Mouse (Mus musculus) cerebellum, adult (tissue): ENCODE measurements around the gene Mybpc2.

Experiments used
- ATAC-seq: cut with Nextera tagmentation; 2 replicates; pipeline ENCODE4 v1.9.2; 2017; ENCODE audit warnings: mild to moderate bottlenecking, moderate library complexity, mixed read lengths; ENCODE audit not compliant: insufficient number of reproducible peaks, low FRiP score, low TSS enrichment

Mybpc2 gene

GRCm38 (mm10) chr7:44547725-44548124 lies 23.3 kb upstream of the Mybpc2 start:
- ATAC-seq = no peak

GRCm38 (mm10) chr7:44547041-44547440 lies 22.6 kb upstream of the Mybpc2 start:
- ATAC-seq = no peak

GRCm38 (mm10) chr7:44546274-44546673 lies 21.8 kb upstream of the Mybpc2 start:
- no peak for ATAC-seq

GRCm38 (mm10) chr7:44543071-44543470 lies 18.6 kb upstream of the Mybpc2 start:
- no peak for ATAC-seq

GRCm38 (mm10) chr7:44542555-44542954 lies 18.1 kb upstream of the Mybpc2 start:
- no peak for ATAC-seq

- no peak for ATAC-seq
These were observed 14.5 kb upstream of the Mybpc2 start for GRCm38 (mm10) chr7:44538756-44539624.

- ATAC-seq = no peak
These were observed 13.0 kb upstream of the Mybpc2 start for GRCm38 (mm10) chr7:44537496-44537895.

- no peak for ATAC-seq
These were observed 12.6 kb upstream of the Mybpc2 start for GRCm38 (mm10) chr7:44537009-44537408.

- peak; percentile 50; the same call in 1 of the 2 replicates for ATAC-seq
These were observed 12.1 kb upstream of the Mybpc2 start for GRCm38 (mm10) chr7:44536590-44536968.

GRCm38 (mm10) chr7:44535657-44536589 lies 11.5 kb upstream of the Mybpc2 start:
- no peak for ATAC-seq

- ATAC-seq = no peak
These were observed 10.4 kb upstream of the Mybpc2 start for GRCm38 (mm10) chr7:44534656-44535441.

- no peak for ATAC-seq
These were observed 9.8 kb upstream of the Mybpc2 start for GRCm38 (mm10) chr7:44534242-44534641.

- no peak for ATAC-seq
These were observed 9.2 kb upstream of the Mybpc2 start for GRCm38 (mm10) chr7:44533746-44534045.

GRCm38 (mm10) chr7:44532918-44533745 lies 8.7 kb upstream of the Mybpc2 start:
- no peak for ATAC-seq

- no peak for ATAC-seq
These were observed 7.7 kb upstream of the Mybpc2 start, which contains the start of gene Spib for GRCm38 (mm10) chr7:44531946-44532732. TSS of gene Spib (minus strand) at chr7:44532071.

- no peak for ATAC-seq
These were observed 6.8 kb upstream of the Mybpc2 start for GRCm38 (mm10) chr7:44531207-44531606.

- no peak for ATAC-seq
These were observed 6.1 kb upstream of the Mybpc2 start for GRCm38 (mm10) chr7:44530507-44530906.

GRCm38 (mm10) chr7:44529518-44529917 lies 5.1 kb upstream of the Mybpc2 start:
- no peak for ATAC-seq
